In genomic region chr1:183802351-183802750, GRCm38 (mm10) we compare ENCODE assay signal across 27 mouse cellular contexts.
DNase-seq lines count a peak whose midpoint lies in the region; ATAC-seq and TF ChIP-seq lines count a peak whose summit lies in the region.
"Had no signal": no experiment of that assay in that cellular context is flagged by ENCODE, and none has a peak within 500 bp of the region (broad histone marks: within the 10 kb centered on the region; RNA-seq: fewer than 3 reads in every experiment).

No protein-coding gene starts in this region.

- no peak for TF ChIP-seq CTCF in left cerebral cortex, adult 2 months (IDR thresholded peaks at IDR 0.05)

- intact Hi-C loops in left cerebral cortex, adult 2 months (cut with DNase I) = no loop called here

- no peak overlapping the region for H3K4me2 ChIP-seq in heart, embryonic 12.5 days
- H3K4me2 ChIP-seq in forebrain, embryonic 11.5 days (ENCODE audit: low read depth, low read length, severe bottlenecking) = no peak overlapping the region
- H3K4me2 ChIP-seq: heart, embryonic 11.5 days; heart, embryonic 15.5 days; hindbrain, embryonic 12.5 days; hindbrain, embryonic 15.5 days had no signal

- H3K36me3 ChIP-seq in heart, embryonic 10.5 days = no peaks in the 10 kb centered on the region
- no peaks in the 10 kb centered on the region for H3K36me3 ChIP-seq in heart, embryonic 12.5 days
- H3K36me3 ChIP-seq in forebrain, embryonic 11.5 days (ENCODE audit: control insufficient read depth, insufficient read depth, low read length) = no peaks in the 10 kb centered on the region
- H3K36me3 ChIP-seq: forebrain, embryonic 10.5 days; heart, embryonic 15.5 days; hindbrain, embryonic 12.5 days; hindbrain, embryonic 15.5 days had no signal

- no peak for ATAC-seq in heart, embryonic 12.5 days (ENCODE audit: insufficient number of reproducible peaks, low FRiP score)
- ATAC-seq in granulocyte monocyte progenitor cell, adult 5-6 weeks (replicated peaks; ENCODE audit: poor library complexity, severe bottlenecking) = peak; percentile 78
- peak; percentile 60 for ATAC-seq in monocyte, adult 5-6 weeks (replicated peaks; ENCODE audit: insufficient number of reproducible peaks, low FRiP score, low TSS enrichment, poor library complexity, severe bottlenecking)
- ATAC-seq in forebrain, embryonic 11.5 days (replicated peaks; ENCODE audit: low FRiP score) = no peak
- ATAC-seq: CD4-positive, CD25-positive, alpha-beta regulatory T cell, adult 4 months; forebrain, embryonic 14.5 days; forebrain, postnatal 0 days had no signal

- H3K9ac ChIP-seq in heart, embryonic 12.5 days = no peak overlapping the region
- H3K9ac ChIP-seq in forebrain, embryonic 11.5 days (ENCODE audit: low read length) = no peak overlapping the region
- H3K9ac ChIP-seq: forebrain, postnatal 0 days; heart, embryonic 15.5 days; hindbrain, embryonic 12.5 days; hindbrain, embryonic 15.5 days had no signal

- DNase-seq in heart, embryonic 10.5 days (ENCODE audit: low spot score) = peak; percentile 14
- peak; percentile 11 to 15 for DNase-seq in B cell, adult 2 months
- no peak for DNase-seq in forebrain, embryonic 11.5 days (ENCODE audit: low spot score)
- no peak for DNase-seq in left cerebral cortex, adult 2 months (ENCODE audit: extremely low spot score in 1 of 2, low spot score in 2 of 2)
- DNase-seq: adrenal gland, adult 2 months; adrenal gland, postnatal 14 days; cerebellum, adult 11 months; cerebellum, adult 2 months; cerebellum, adult 9-11 months; cerebellum, postnatal 25 days; embryo, embryonic 11 days; forebrain, postnatal 0 days; gastrocnemius, adult 2 months; gastrocnemius, postnatal 14 days; heart, adult 2 months; heart, postnatal 10 days; heart, postnatal 4 days had no signal

- H3K27ac ChIP-seq in heart, embryonic 10.5 days = no peak overlapping the region
- H3K27ac ChIP-seq in heart, embryonic 12.5 days (ENCODE audit: poor library complexity, severe bottlenecking) = no peak overlapping the region
- H3K27ac ChIP-seq in forebrain, embryonic 11.5 days (ENCODE audit: low read depth, low read length) = no peak overlapping the region
- no peak overlapping the region for H3K27ac ChIP-seq in left cerebral cortex, adult 2 months
- H3K27ac ChIP-seq: forebrain, embryonic 10.5 days; heart, adult 2 months; heart, embryonic 15.5 days; hindbrain, embryonic 12.5 days; hindbrain, embryonic 15.5 days had no signal

- H3K4me3 ChIP-seq in heart, embryonic 10.5 days = no peak overlapping the region
- no peak overlapping the region for H3K4me3 ChIP-seq in heart, embryonic 12.5 days
- no peak overlapping the region for H3K4me3 ChIP-seq in forebrain, embryonic 11.5 days (ENCODE audit: low read depth, low read length)
- no peak overlapping the region for H3K4me3 ChIP-seq in left cerebral cortex, adult 2 months
- H3K4me3 ChIP-seq: forebrain, embryonic 10.5 days; gastrocnemius, adult 2 months; heart, adult 2 months; heart, embryonic 15.5 days; hindbrain, embryonic 12.5 days; hindbrain, embryonic 15.5 days had no signal

- H3K9me3 ChIP-seq in heart, embryonic 10.5 days = no peaks in the 10 kb centered on the region
- peaks cover under 1% of the 10 kb centered on the region; the same call in 1 of the 2 replicates for H3K9me3 ChIP-seq in heart, embryonic 12.5 days (replicated peaks)
- H3K9me3 ChIP-seq in forebrain, embryonic 11.5 days (ENCODE audit: control insufficient read depth, low read length) = no peaks in the 10 kb centered on the region
- H3K9me3 ChIP-seq: forebrain, embryonic 10.5 days; heart, embryonic 15.5 days; hindbrain, embryonic 12.5 days; hindbrain, embryonic 15.5 days had no signal

- H3K27me3 ChIP-seq in heart, embryonic 10.5 days (ENCODE audit: insufficient read depth, poor library complexity, severe bottlenecking) = no peaks in the 10 kb centered on the region
- H3K27me3 ChIP-seq in heart, embryonic 12.5 days (replicated peaks) = 0 out of 2 replicates have a peak, but pooled peaks cover 3% of the 10 kb centered on the region
- H3K27me3 ChIP-seq in forebrain, embryonic 11.5 days (ENCODE audit: control insufficient read depth, insufficient read depth, low read length) = no peaks in the 10 kb centered on the region
- H3K27me3 ChIP-seq: heart, embryonic 15.5 days; hindbrain, embryonic 12.5 days; hindbrain, embryonic 15.5 days had no signal

- WGBS in heart, embryonic 10.5 days = 77% methylated on average over 4 of the region's 4 CpGs
- 72% methylated on average over 4 of the region's 4 CpGs for WGBS in heart, embryonic 12.5 days
- WGBS in forebrain, embryonic 11.5 days = 92% methylated on average over 4 of the region's 4 CpGs

- H3K4me1 ChIP-seq in heart, embryonic 10.5 days = no peaks in the 10 kb centered on the region
- no peaks in the 10 kb centered on the region; the same call in 1 of the 2 replicates for H3K4me1 ChIP-seq in heart, embryonic 12.5 days (replicated peaks)
- no peaks in the 10 kb centered on the region for H3K4me1 ChIP-seq in forebrain, embryonic 11.5 days (replicated peaks; ENCODE audit: control insufficient read depth, insufficient read depth, low read length)
- H3K4me1 ChIP-seq: forebrain, embryonic 10.5 days; heart, embryonic 15.5 days; hindbrain, embryonic 12.5 days; hindbrain, embryonic 15.5 days had no signal

Comparison
In these comparisons a context has a peak if more than half of its experiments do, and no peak if none do; other contexts are left out.
1. DNase-seq: peak in heart, embryonic 10.5 days (single experiment) and B cell, adult 2 months (2 of 2); none in forebrain, embryonic 11.5 days (single experiment) and left cerebral cortex, adult 2 months (0 of 2).
2. ATAC-seq: peak in granulocyte monocyte progenitor cell, adult 5-6 weeks (single experiment) and monocyte, adult 5-6 weeks (single experiment); none in heart, embryonic 12.5 days (single experiment) and forebrain, embryonic 11.5 days (single experiment).